Mouse (Mus musculus) heart, postnatal 0 days (tissue): ENCODE measurements around the gene Tnrc6b.

ENCODE experiments used
- CTCF ChIP-seq: IDR thresholded peaks from 2 replicates; pipeline ENCODE4 v1.5.1; 2016; ENCODE audit warnings: antibody characterized with exemption, control low read depth, low read depth
- EP300 ChIP-seq: IDR thresholded peaks from 2 replicates; pipeline ENCODE4 v1.6.1; 2016; ENCODE audit warnings: antibody characterized with exemption, low read depth

GRCm38 (mm10) chr15:80784553-80784971 is 73.4 kb downstream of the Tnrc6b start:
- TF ChIP-seq CTCF (peak; percentile 42), EP300 (no peak)
